Comparison of ENCODE assay signal across 24 mouse cellular contexts in the genomic region with DNA sequence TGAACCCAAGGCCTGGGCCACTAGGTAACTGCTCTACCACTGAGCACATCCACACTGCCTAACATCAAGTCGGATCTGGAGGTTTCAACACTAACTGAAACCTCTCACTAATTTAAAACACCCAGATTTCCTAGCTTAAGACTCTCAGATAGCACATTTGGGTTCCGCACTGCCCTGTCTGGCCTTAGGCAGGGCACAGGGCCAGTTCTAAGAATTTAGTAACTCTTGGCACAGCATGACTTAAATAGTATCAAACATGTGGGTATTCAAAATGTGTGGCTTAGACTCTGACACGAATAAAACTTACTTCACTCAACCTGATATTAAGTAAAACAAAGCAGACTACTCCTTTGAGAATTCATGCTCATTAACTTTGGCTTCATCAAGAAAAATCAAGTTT. TPM values are rescaled to one million over a fixed set of nuclear protein-coding genes. Genes with fewer than 3 reads are reported as not detected.
A peak's percentile ranks its signal among the peaks of the same experiment; 100 is the strongest.
DNase-seq lines count a peak whose midpoint lies in the region; ATAC-seq lines count a peak whose summit lies in the region.
"Had no signal": no experiment of that assay in that cellular context is flagged by ENCODE, and none has a peak within 500 bp of the region (broad histone marks: within the 10 kb centered on the region; RNA-seq: fewer than 3 reads in every experiment).

No protein-coding gene starts in this region.

- H3K4me1 ChIP-seq in kidney, embryonic 14.5 days (ENCODE audit: control insufficient read depth, insufficient read depth, low read length): no peaks in the 10 kb centered on the region
- H3K4me1 ChIP-seq: embryonic facial prominence, embryonic 12.5 days; embryonic facial prominence, embryonic 15.5 days; forebrain, embryonic 10.5 days; forebrain, embryonic 13.5 days; heart, embryonic 10.5 days; hindbrain, embryonic 12.5 days; hindbrain, embryonic 15.5 days had no signal

- H3K9me3 ChIP-seq in kidney, embryonic 14.5 days (ENCODE audit: control insufficient read depth, low read length): no peaks in the 10 kb centered on the region
- H3K9me3 ChIP-seq: embryonic facial prominence, embryonic 12.5 days; embryonic facial prominence, embryonic 15.5 days; forebrain, embryonic 10.5 days; forebrain, embryonic 13.5 days; heart, embryonic 10.5 days; hindbrain, embryonic 12.5 days; hindbrain, embryonic 15.5 days had no signal

- ATAC-seq in erythroblast, adult 5-6 weeks (replicated peaks; ENCODE audit: low FRiP score, poor library complexity, severe bottlenecking): 0 out of 2 replicates have a peak, but pooled peaks have one; percentile 32
- no peak for ATAC-seq in kidney, embryonic 14.5 days (ENCODE audit: low FRiP score, low TSS enrichment)
- ATAC-seq: CD4-positive, CD25-positive, alpha-beta regulatory T cell, adult 4 months; forebrain, embryonic 13.5 days; forebrain, embryonic 16.5 days; intestine, postnatal 0 days had no signal

- H3K27ac ChIP-seq in kidney, embryonic 14.5 days (ENCODE audit: low read depth, low read length): no peak overlapping the region
- H3K27ac ChIP-seq: embryonic facial prominence, embryonic 12.5 days; embryonic facial prominence, embryonic 15.5 days; forebrain, embryonic 10.5 days; forebrain, embryonic 13.5 days; heart, adult 2 months; heart, embryonic 10.5 days; hindbrain, embryonic 12.5 days; hindbrain, embryonic 15.5 days had no signal

- peak; percentile 48 for DNase-seq in adrenal gland, postnatal 14 days
- no peak for DNase-seq in adrenal gland, postnatal 25 days
- peak; percentile 54 for DNase-seq in adipocyte (ENCODE audit: low spot score)
- no peak for DNase-seq in right cerebral cortex, postnatal 25 days
- DNase-seq: cerebellum, adult 11 months; cerebellum, adult 2 months; cerebellum, adult 9-11 months; cerebellum, postnatal 25 days; gastrocnemius, postnatal 10 days; gastrocnemius, postnatal 36 days; heart, adult 2 months had no signal

- H3K27me3 ChIP-seq in kidney, embryonic 14.5 days (ENCODE audit: control insufficient read depth, insufficient read depth, low read length): no peaks in the 10 kb centered on the region
- H3K27me3 ChIP-seq: embryonic facial prominence, embryonic 12.5 days; embryonic facial prominence, embryonic 15.5 days; forebrain, embryonic 13.5 days; hindbrain, embryonic 12.5 days; hindbrain, embryonic 15.5 days had no signal

- peaks cover 23% of the 10 kb centered on the region; the same call in 1 of the 2 replicates for H3K36me3 ChIP-seq in kidney, embryonic 14.5 days (ENCODE audit: control insufficient read depth, insufficient read depth, low read length)

- no peak overlapping the region for H3K4me3 ChIP-seq in kidney, embryonic 14.5 days (ENCODE audit: low read length)
- H3K4me3 ChIP-seq: embryonic facial prominence, embryonic 12.5 days; embryonic facial prominence, embryonic 15.5 days; erythroblast, embryonic 14.5 days; forebrain, embryonic 10.5 days; forebrain, embryonic 13.5 days; heart, adult 2 months; heart, embryonic 10.5 days; hindbrain, embryonic 12.5 days; hindbrain, embryonic 15.5 days had no signal

- H3K9ac ChIP-seq in kidney, embryonic 14.5 days (ENCODE audit: low read depth, low read length): no peak overlapping the region
- H3K9ac ChIP-seq: embryonic facial prominence, embryonic 12.5 days; embryonic facial prominence, embryonic 15.5 days; forebrain, embryonic 13.5 days; hindbrain, embryonic 12.5 days; hindbrain, embryonic 15.5 days had no signal

- no peak overlapping the region for H3K4me2 ChIP-seq in kidney, embryonic 14.5 days (replicated peaks; ENCODE audit: low read depth, low read length)
- H3K4me2 ChIP-seq: embryonic facial prominence, embryonic 12.5 days; embryonic facial prominence, embryonic 15.5 days; forebrain, embryonic 13.5 days; hindbrain, embryonic 12.5 days; hindbrain, embryonic 15.5 days had no signal

- 86% methylated on average over 3 of the region's 3 CpGs for WGBS in kidney, embryonic 14.5 days

RNA-seq across cellular contexts. Expression of a gene that starts 6.8 kb away (rescaled TPM):
- total RNA-seq in adrenal gland, postnatal 14 days (2021): 34.7 and 37.3 TPM in 2 replicates
- total RNA-seq in adrenal gland, postnatal 25 days (2021): 41.5 and 42.3 TPM in 2 replicates
- total RNA-seq in erythroblast, adult 5-6 weeks (2015; ENCODE audit: low replicate concordance): 7.3 and 11.3 TPM in 2 replicates
- total RNA-seq in erythroblast, adult 5-6 weeks (2017; ENCODE audit: low replicate concordance): 12.8 and 23.6 TPM in 2 replicates
- polyA plus RNA-seq in kidney, embryonic 14.5 days (2014; fragmentation: Nextera tagmentation; extraction: Ambion mirVana): 19.8 and 29.4 TPM in 2 replicates

RNA-seq across cellular contexts. Expression of a gene that starts 38.2 kb away (rescaled TPM):
- total RNA-seq in adrenal gland, postnatal 14 days (2021): 14.6 and 23.3 TPM in 2 replicates
- total RNA-seq in adrenal gland, postnatal 25 days (2021): 18.5 and 30.1 TPM in 2 replicates
- total RNA-seq in erythroblast, adult 5-6 weeks (2015; ENCODE audit: low replicate concordance): 11.0 and 14.4 TPM in 2 replicates
- 28.5 and 29.1 TPM in 2 replicates for total RNA-seq in erythroblast, adult 5-6 weeks (2017; ENCODE audit: low replicate concordance)
- polyA plus RNA-seq in kidney, embryonic 14.5 days (2014; fragmentation: Nextera tagmentation; extraction: Ambion mirVana): 18.2 and 19.4 TPM in 2 replicates

RNA-seq across cellular contexts. Expression of a gene that starts 55.9 kb away (rescaled TPM):
- 30.5 and 31.8 TPM in 2 replicates for total RNA-seq in adrenal gland, postnatal 14 days (2021)
- total RNA-seq in adrenal gland, postnatal 25 days (2021): 39.6 and 39.7 TPM in 2 replicates
- 9.0 and 12.1 TPM in 2 replicates for total RNA-seq in erythroblast, adult 5-6 weeks (2015; ENCODE audit: low replicate concordance)
- 15.7 and 25.2 TPM in 2 replicates for total RNA-seq in erythroblast, adult 5-6 weeks (2017; ENCODE audit: low replicate concordance)
- 26.7 and 35.3 TPM in 2 replicates for polyA plus RNA-seq in kidney, embryonic 14.5 days (2014; fragmentation: Nextera tagmentation; extraction: Ambion mirVana)

Comparison
In these comparisons a context has a peak if more than half of its experiments do, and no peak if none do; other contexts are left out.
1. DNase-seq: peak in adrenal gland, postnatal 14 days (single experiment) and adipocyte (single experiment); none in adrenal gland, postnatal 25 days (single experiment) and right cerebral cortex, postnatal 25 days (single experiment).